Mouse (Mus musculus): ENCODE measurements around the gene Gm2381.
"Not testable (repeated sequence)": the region's sequence is repeated elsewhere in the genome, so short reads cannot be mapped to it uniquely, and the experiment has no call there.

Gm2381 gene

GRCm38 (mm10) chr7:42866801-42867458 is at the start of gene Gm2381:
Gene Gm2381 (minus strand): TSS chr7:42867234.
- not testable (repeated sequence) for ATAC-seq (ENCODE audit: low TSS enrichment)

DNA sequence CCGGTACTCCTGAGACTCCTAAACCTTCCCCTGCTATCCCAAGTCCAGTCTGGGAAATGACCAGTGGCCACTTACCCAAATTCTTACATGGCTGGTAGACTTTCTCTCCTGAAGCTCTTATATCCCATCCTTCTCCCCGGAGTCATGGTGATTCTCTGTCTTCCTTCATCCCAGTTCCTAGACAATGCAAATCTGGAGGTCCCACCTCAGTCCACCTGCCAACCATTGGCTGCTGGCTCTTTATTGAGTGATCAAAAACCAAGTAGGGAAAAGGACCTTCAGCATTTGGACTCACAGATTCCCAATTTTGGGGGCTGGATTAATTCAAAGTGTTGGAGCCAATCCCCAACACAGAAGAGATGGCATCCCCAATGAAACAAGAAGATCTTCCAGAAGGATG is 31.0 kb upstream of the Gm2381 start:
- not testable (repeated sequence) for ATAC-seq (ENCODE audit: low TSS enrichment)

- ATAC-seq (ENCODE audit: low TSS enrichment) = no peak
Measured at GRCm38 (mm10) chr7:42878090-42878489, 11.1 kb upstream of the Gm2381 start.

- ATAC-seq (ENCODE audit: low TSS enrichment) = not testable (repeated sequence)
Measured at GRCm38 (mm10) chr7:42838366-42838765, 28.7 kb downstream of the Gm2381 start.

GRCm38 (mm10) chr7:42832221-42832620 is 34.8 kb downstream of the Gm2381 start:
- ATAC-seq (ENCODE audit: low TSS enrichment) = no peak

- ATAC-seq (ENCODE audit: low TSS enrichment) = not testable (repeated sequence)
Measured at GRCm38 (mm10) chr7:42793425-42793824, 73.6 kb downstream of the Gm2381 start, which contains the start of gene Vmn2r62. Gene Vmn2r62 (minus strand): TSS chr7:42793525.

All from frontal cortex, adult (tissue).